Mouse (Mus musculus) embryonic facial prominence, embryonic 13.5 days (tissue): ENCODE measurements around the gene Atp8b5. TPM values are rescaled to one million over a fixed set of nuclear protein-coding genes. Genes with fewer than 3 reads are reported as not detected.

ENCODE experiments used
- ATAC-seq: fragments of 200-750 bp; cut with Nextera tagmentation; 2 replicates; pipeline ENCODE4 v1.8.0; 2017; ENCODE audit warnings: low read depth; ENCODE audit not compliant: insufficient number of reproducible peaks, insufficient read depth, low FRiP score, low TSS enrichment
- H3K27ac ChIP-seq: fragments of 300-500 bp; sonication (generic); 2 replicates; pipeline ENCODE4 v1.5.1; 2015; ENCODE audit warnings: moderate library complexity, mild to moderate bottlenecking, inconsistent platforms
- H3K27me3 ChIP-seq: fragments of 300-500 bp; sonication (generic); 2 replicates; pipeline ENCODE4 v1.6.1; 2015; ENCODE audit warnings: mild to moderate bottlenecking, inconsistent platforms
- H3K36me3 ChIP-seq: fragments of 300-500 bp; sonication (generic); 2 replicates; pipeline ENCODE4 v1.6.1; 2015; ENCODE audit warnings: mild to moderate bottlenecking, inconsistent platforms
- H3K4me1 ChIP-seq: fragments of 300-500 bp; sonication (generic); 2 replicates; pipeline ENCODE4 v1.6.1; 2015; ENCODE audit warnings: inconsistent platforms
- H3K4me2 ChIP-seq: fragments of 300-500 bp; sonication (generic); 2 replicates; pipeline ENCODE4 v1.6.1; 2015; ENCODE audit warnings: moderate library complexity, mild to moderate bottlenecking, inconsistent platforms
- H3K4me3 ChIP-seq: fragments of 300-500 bp; sonication (generic); 2 replicates; pipeline ENCODE4 v1.5.1; 2015; ENCODE audit warnings: mild to moderate bottlenecking, inconsistent platforms
- H3K9ac ChIP-seq: fragments of 300-500 bp; sonication (generic); 2 replicates; pipeline ENCODE4 v1.6.1; 2015; ENCODE audit warnings: mild to moderate bottlenecking, inconsistent platforms
- H3K9me3 ChIP-seq: fragments of 300-500 bp; sonication (generic); 2 replicates; pipeline ENCODE4 v1.6.1; 2016; ENCODE audit warnings: inconsistent platforms
- whole genome bisulfite sequencing: fragments of 180-500 bp; shearing (Covaris S2); methylation state at CpG from one replicate; pipeline ENCODE4 v1.1.7; 2015; ENCODE audit warnings: mixed read lengths; 5-methylcytosine and 5-hydroxymethylcytosine counted together
- polyA plus RNA-seq: library from polyadenylated mRNA; unstranded; fragments of >200 nt; fragmentation: Nextera tagmentation; extraction: Ambion mirVana; gene quantifications from 2 replicates; pipeline ENCODE4 v1.2.1, GENCODE M21; 2015

Atp8b5 gene
- 0.41 and 0.62 TPM in 2 replicates for polyA plus RNA-seq

GRCm38 (mm10) chr4:43266623-43267322, at the start of gene Atp8b5:
TSS of gene Atp8b5 (plus strand) at chr4:43267159.
- H3K9ac ChIP-seq = peak within 1 kb of the TSS; percentile 66
- 2% methylated on average over 19 of the region's 19 CpGs for WGBS

GRCm38 (mm10) chr4:43217997-43218396, 49.0 kb upstream of the Atp8b5 start:
- no peak overlapping the region for H3K9ac ChIP-seq
- H3K36me3 ChIP-seq = no peaks in the 10 kb centered on the region
- WGBS = 91% methylated on average over 1 of the region's 1 CpGs
- no peaks in the 10 kb centered on the region for H3K27me3 ChIP-seq
- H3K4me1 ChIP-seq = no peaks in the 10 kb centered on the region
- no peak overlapping the region for H3K4me2 ChIP-seq
- H3K9me3 ChIP-seq = no peaks in the 10 kb centered on the region
- ATAC-seq = no peak
- H3K27ac ChIP-seq = no peak overlapping the region
- H3K4me3 ChIP-seq = no peak overlapping the region

More at GRCm38 (mm10) chr4:43266623-43267322, at the start of gene Atp8b5:
- no peaks in the 10 kb centered on the region for H3K9me3 ChIP-seq
- no peaks in the 10 kb centered on the region for H3K4me1 ChIP-seq
- no peak within 1 kb of the TSS; the same call in 1 of the 2 replicates for H3K27ac ChIP-seq
- no peaks in the 10 kb centered on the region; the same call in 1 of the 2 replicates for H3K36me3 ChIP-seq
- peak; percentile 69; the same call in 1 of the 2 replicates for ATAC-seq
- H3K27me3 ChIP-seq = no peaks in the 10 kb centered on the region
- H3K4me2 ChIP-seq = peak within 1 kb of the TSS; percentile 71
- peak within 1 kb of the TSS; percentile 43 for H3K4me3 ChIP-seq

- H3K27me3 ChIP-seq = no peaks in the 10 kb centered on the region
Observed at GRCm38 (mm10) chr4:43231821-43232220, 35.1 kb upstream of the Atp8b5 start.

GRCm38 (mm10) chr4:43232985-43233384, 34.0 kb upstream of the Atp8b5 start:
- no peaks in the 10 kb centered on the region for H3K27me3 ChIP-seq
- H3K4me3 ChIP-seq = no peak overlapping the region
- no peaks in the 10 kb centered on the region for H3K36me3 ChIP-seq
- 80% methylated on average over 1 of the region's 1 CpGs for WGBS
- H3K9me3 ChIP-seq = no peaks in the 10 kb centered on the region
- H3K27ac ChIP-seq = no peak overlapping the region
- no peak for ATAC-seq
- no peak overlapping the region for H3K4me2 ChIP-seq
- peaks cover 3% of the 10 kb centered on the region; the same call in 1 of the 2 replicates for H3K4me1 ChIP-seq
- no peak overlapping the region for H3K9ac ChIP-seq

More at GRCm38 (mm10) chr4:43231821-43232220, 35.1 kb upstream of the Atp8b5 start:
- Histone ChIP-seq H3K36me3 (no peaks in the 10 kb centered on the region), H3K4me1 (no peaks in the 10 kb centered on the region), H3K27ac (no peak overlapping the region), H3K9ac (no peak overlapping the region), H3K4me3 (no peak overlapping the region), H3K9me3 (no peaks in the 10 kb centered on the region), H3K4me2 (no peak overlapping the region)
- 84% methylated on average over 3 of the region's 3 CpGs for WGBS
- no peak for ATAC-seq

- 80% methylated on average over 6 of the region's 6 CpGs for WGBS
- H3K4me2 ChIP-seq = no peak overlapping the region
Observed at GRCm38 (mm10) chr4:43233489-43233888, 33.5 kb upstream of the Atp8b5 start.

GRCm38 (mm10) chr4:43236898-43237297, 30.1 kb upstream of the Atp8b5 start:
- 93% methylated on average over 9 of the region's 9 CpGs for WGBS

More at GRCm38 (mm10) chr4:43233489-43233888, 33.5 kb upstream of the Atp8b5 start:
- Histone ChIP-seq H3K4me3 (no peak overlapping the region), H3K9ac (no peak overlapping the region), H3K4me1 (peaks cover 3% of the 10 kb centered on the region; the same call in 1 of the 2 replicates), H3K27me3 (no peaks in the 10 kb centered on the region), H3K27ac (no peak overlapping the region), H3K36me3 (no peaks in the 10 kb centered on the region), H3K9me3 (no peaks in the 10 kb centered on the region)
- ATAC-seq = no peak

GRCm38 (mm10) chr4:43240716-43241115, 26.2 kb upstream of the Atp8b5 start:
- H3K4me2 ChIP-seq = no peak overlapping the region
- H3K36me3 ChIP-seq = no peaks in the 10 kb centered on the region; the same call in 1 of the 2 replicates
- no peak overlapping the region for H3K27ac ChIP-seq
- no peaks in the 10 kb centered on the region for H3K27me3 ChIP-seq
- no peak for ATAC-seq
- WGBS = 89% methylated on average over 1 of the region's 1 CpGs
- peaks cover 3% of the 10 kb centered on the region; the same call in 1 of the 2 replicates for H3K4me1 ChIP-seq
- no peak overlapping the region for H3K9ac ChIP-seq
- no peaks in the 10 kb centered on the region for H3K9me3 ChIP-seq
- H3K4me3 ChIP-seq = no peak overlapping the region

More at GRCm38 (mm10) chr4:43236898-43237297, 30.1 kb upstream of the Atp8b5 start:
- Histone ChIP-seq H3K36me3 (no peaks in the 10 kb centered on the region; the same call in 1 of the 2 replicates), H3K9me3 (no peaks in the 10 kb centered on the region), H3K27ac (no peak overlapping the region), H3K9ac (no peak overlapping the region), H3K4me1 (peaks cover 3% of the 10 kb centered on the region; the same call in 1 of the 2 replicates), H3K27me3 (no peaks in the 10 kb centered on the region), H3K4me3 (no peak overlapping the region), H3K4me2 (no peak overlapping the region)
- no peak for ATAC-seq

- no peak overlapping the region for H3K4me3 ChIP-seq
- H3K27me3 ChIP-seq = no peaks in the 10 kb centered on the region
- no peaks in the 10 kb centered on the region for H3K9me3 ChIP-seq
- H3K9ac ChIP-seq = no peak overlapping the region
- ATAC-seq = no peak
- 41% methylated on average over 2 of the region's 2 CpGs for WGBS
- no peaks in the 10 kb centered on the region; the same call in 1 of the 2 replicates for H3K36me3 ChIP-seq
- H3K4me1 ChIP-seq = no peaks in the 10 kb centered on the region
- no peak overlapping the region for H3K4me2 ChIP-seq
- H3K27ac ChIP-seq = no peak overlapping the region
Observed at GRCm38 (mm10) chr4:43244022-43244421, 22.9 kb upstream of the Atp8b5 start.

- H3K4me3 ChIP-seq = no peak overlapping the region
- H3K4me2 ChIP-seq = no peak overlapping the region
- no peak overlapping the region for H3K27ac ChIP-seq
- no peak for ATAC-seq
- H3K36me3 ChIP-seq = no peaks in the 10 kb centered on the region
- no peaks in the 10 kb centered on the region for H3K4me1 ChIP-seq
- no peaks in the 10 kb centered on the region for H3K9me3 ChIP-seq
- H3K27me3 ChIP-seq = no peaks in the 10 kb centered on the region
- WGBS = 84% methylated on average over 4 of the region's 4 CpGs
- H3K9ac ChIP-seq = no peak overlapping the region
Observed at GRCm38 (mm10) chr4:43245776-43246175, 21.2 kb upstream of the Atp8b5 start.

GRCm38 (mm10) chr4:43248026-43248425, 18.9 kb upstream of the Atp8b5 start:
- Histone ChIP-seq H3K27ac (no peak overlapping the region), H3K36me3 (no peaks in the 10 kb centered on the region), H3K4me3 (no peak overlapping the region), H3K4me2 (no peak overlapping the region), H3K9ac (no peak overlapping the region), H3K27me3 (no peaks in the 10 kb centered on the region), H3K4me1 (no peaks in the 10 kb centered on the region), H3K9me3 (no peaks in the 10 kb centered on the region)
- ATAC-seq = no peak
- WGBS = 58% methylated on average over 7 of the region's 7 CpGs

- Histone ChIP-seq H3K4me2 (no peak overlapping the region), H3K27ac (no peak overlapping the region), H3K27me3 (no peaks in the 10 kb centered on the region), H3K4me1 (no peaks in the 10 kb centered on the region), H3K4me3 (no peak overlapping the region), H3K9ac (no peak overlapping the region), H3K36me3 (no peaks in the 10 kb centered on the region), H3K9me3 (no peaks in the 10 kb centered on the region)
- 42% methylated on average over 2 of the region's 2 CpGs for WGBS
- ATAC-seq = no peak
Observed at GRCm38 (mm10) chr4:43248909-43249308, 18.1 kb upstream of the Atp8b5 start.

- Histone ChIP-seq H3K27me3 (no peaks in the 10 kb centered on the region), H3K9ac (no peak overlapping the region), H3K36me3 (no peaks in the 10 kb centered on the region), H3K27ac (no peak overlapping the region), H3K4me1 (no peaks in the 10 kb centered on the region), H3K9me3 (no peaks in the 10 kb centered on the region), H3K4me3 (no peak overlapping the region), H3K4me2 (no peak overlapping the region)
- WGBS = 81% methylated on average over 6 of the region's 6 CpGs
- no peak for ATAC-seq
Observed at GRCm38 (mm10) chr4:43251269-43251668, 15.7 kb upstream of the Atp8b5 start.
